Mouse (Mus musculus): ENCODE data around the gene Trmt44. TPM values are rescaled to one million over a fixed set of nuclear protein-coding genes. Genes with fewer than 3 reads are reported as not detected.

Gene Trmt44
- total and polyA plus RNA-seq, 3 experiments = 6.5 to 7.9 (median 7.5) TPM

GRCm38 (mm10) chr5:35540555-35540954 lies 34.3 kb downstream of the Trmt44 start:
- Histone ChIP-seq H3K9me3 (replicated peaks; ENCODE audit: low read length) (peaks cover 6% of the 10 kb centered on the region), H3K36me3 (replicated peaks in 1 of 2; ENCODE audit: control insufficient read depth in 1 of 2, insufficient read depth in 1 of 2, low read length in 1 of 2) (no peaks in the 10 kb centered on the region), H3K27me3 (replicated peaks) (peaks cover 87% of the 10 kb centered on the region), H3K4me3 (replicated peaks in 1 of 3; ENCODE audit: low read depth in 2 of 3, low read length in 2 of 3, poor library complexity in 1 of 3) (no peak overlapping the region), H3K27ac (ENCODE audit: insufficient read depth, low read depth) (no peak overlapping the region), H3K4me1 (ENCODE audit: control insufficient read depth in 1 of 2, insufficient read depth in 2 of 2) (no peaks in the 10 kb centered on the region; a peak in 1 of 4 replicates), H3K4me2 (ENCODE audit: insufficient read depth, low read depth, poor library complexity, severe bottlenecking) (no peak overlapping the region), H3K79me2 (replicated peaks; ENCODE audit: control insufficient read depth, extremely low read depth, insufficient read depth, poor library complexity, severe bottlenecking) (no peaks in the 10 kb centered on the region), H3K9ac (ENCODE audit: insufficient read depth, low read depth) (no peak overlapping the region)
- TF ChIP-seq E2F4 (IDR thresholded peaks at IDR 0.05; ENCODE audit: insufficient replicate concordance, low read depth, low read length) (no peak), MXI1 (IDR thresholded peaks at IDR 0.05; ENCODE audit: low read depth, low read length) (no peak), ZMIZ1 (IDR thresholded peaks at IDR 0.05; ENCODE audit: low read depth, low read length) (no peak), MAX (IDR thresholded peaks at IDR 0.05; ENCODE audit: low read length) (no peak)
- in situ Hi-C loops (cut with MboI; ENCODE audit: low pct_ligation_motif_present, low pct_unique_long_range_greater_than_20kb, low sequenced_read_pairs) = no loop called here
- no peak for DNase-seq (ENCODE audit: extremely low read depth)
- dilution Hi-C loops (cut with MboI; ENCODE audit: extremely low pct_ligation_motif_present, extremely low pct_unique_long_range_greater_than_20kb, low sequenced_read_pairs) = no loop called here

- no peak for DNase-seq (ENCODE audit: extremely low read depth)
- H3K27me3 ChIP-seq (replicated peaks) = peaks cover 81% of the 10 kb centered on the region
Observed at GRCm38 (mm10) chr5:35539576-35539975, 35.3 kb downstream of the Trmt44 start.

GRCm38 (mm10) chr5:35538022-35538421 lies 36.8 kb downstream of the Trmt44 start:
- H3K27ac ChIP-seq (ENCODE audit: insufficient read depth, low read depth) = no peak overlapping the region
- H3K9ac ChIP-seq (ENCODE audit: insufficient read depth, low read depth) = no peak overlapping the region
- DNase-seq (ENCODE audit: extremely low read depth) = no peak
- no peak overlapping the region for H3K4me3 ChIP-seq (replicated peaks in 1 of 3; ENCODE audit: low read depth in 2 of 3, low read length in 2 of 3, poor library complexity in 1 of 3)
- in situ Hi-C loops (cut with MboI; ENCODE audit: low pct_ligation_motif_present, low pct_unique_long_range_greater_than_20kb, low sequenced_read_pairs) = no loop called here
- TF ChIP-seq MAFK (IDR thresholded peaks at IDR 0.05; ENCODE audit: insufficient replicate concordance, low read length) = no peak
- TF ChIP-seq E2F4 (IDR thresholded peaks at IDR 0.05; ENCODE audit: insufficient replicate concordance, low read depth, low read length) = no peak
- TF ChIP-seq EP300 (IDR thresholded peaks at IDR 0.05; ENCODE audit: low read length) = no peak
- no peak for TF ChIP-seq POLR2AphosphoS2 (IDR thresholded peaks at IDR 0.05; ENCODE audit: low read depth, low read length)
- no peak for TF ChIP-seq ZKSCAN1 (IDR thresholded peaks at IDR 0.05; ENCODE audit: borderline replicate concordance, low read depth, low read length)
- TF ChIP-seq IRF4 (IDR thresholded peaks at IDR 0.05; ENCODE audit: low read depth, low read length) = no peak
- no peak for TF ChIP-seq CTCF (conservative IDR thresholded peaks at IDR 0.05 in 1 of 2, IDR thresholded peaks at IDR 0.05 in 1 of 2; ENCODE audit: low read depth in 2 of 2, low read length in 2 of 2)
- no peak for TF ChIP-seq RAD21 (IDR thresholded peaks at IDR 0.05; ENCODE audit: low read depth, low read length)
- TF ChIP-seq GABPA (IDR thresholded peaks at IDR 0.05; ENCODE audit: insufficient replicate concordance, low read depth, low read length) = no peak
- TF ChIP-seq BHLHE40 (IDR thresholded peaks at IDR 0.05; ENCODE audit: low read depth, low read length) = no peak
- no peak for TF ChIP-seq ZNF384 (IDR thresholded peaks at IDR 0.05; ENCODE audit: low read depth, low read length)
- no peak for TF ChIP-seq TBP (conservative IDR thresholded peaks at IDR 0.05; ENCODE audit: low read depth, low read length)
- no peak for TF ChIP-seq MAZ (IDR thresholded peaks at IDR 0.05; ENCODE audit: low read depth, low read length)
- no peak for TF ChIP-seq ETS1 (conservative IDR thresholded peaks at IDR 0.05; ENCODE audit: low read depth, low read length)
- no peaks in the 10 kb centered on the region for H3K79me2 ChIP-seq (replicated peaks; ENCODE audit: control insufficient read depth, extremely low read depth, insufficient read depth, poor library complexity, severe bottlenecking)
- H3K27me3 ChIP-seq (replicated peaks) = peaks cover 67% of the 10 kb centered on the region
- H3K9me3 ChIP-seq (replicated peaks; ENCODE audit: low read length) = peaks cover 6% of the 10 kb centered on the region
- no peaks in the 10 kb centered on the region for H3K36me3 ChIP-seq (replicated peaks in 1 of 2; ENCODE audit: control insufficient read depth in 1 of 2, insufficient read depth in 1 of 2, low read length in 1 of 2)
- no peak overlapping the region for H3K4me2 ChIP-seq (ENCODE audit: insufficient read depth, low read depth, poor library complexity, severe bottlenecking)
- dilution Hi-C loops (cut with MboI; ENCODE audit: extremely low pct_ligation_motif_present, extremely low pct_unique_long_range_greater_than_20kb, low sequenced_read_pairs) = no loop called here
- H3K4me1 ChIP-seq (ENCODE audit: control insufficient read depth in 1 of 2, insufficient read depth in 2 of 2) = no peaks in the 10 kb centered on the region; a peak in 1 of 4 replicates

More at GRCm38 (mm10) chr5:35539576-35539975, 35.3 kb downstream of the Trmt44 start:
- no peaks in the 10 kb centered on the region; a peak in 1 of 4 replicates for H3K4me1 ChIP-seq (ENCODE audit: control insufficient read depth in 1 of 2, insufficient read depth in 2 of 2)
- no peak overlapping the region for H3K4me3 ChIP-seq (replicated peaks in 1 of 3; ENCODE audit: low read depth in 2 of 3, low read length in 2 of 3, poor library complexity in 1 of 3)
- no peak overlapping the region for H3K4me2 ChIP-seq (ENCODE audit: insufficient read depth, low read depth, poor library complexity, severe bottlenecking)
- in situ Hi-C loops (cut with MboI; ENCODE audit: low pct_ligation_motif_present, low pct_unique_long_range_greater_than_20kb, low sequenced_read_pairs) = no loop called here
- H3K27ac ChIP-seq (ENCODE audit: insufficient read depth, low read depth) = no peak overlapping the region
- H3K79me2 ChIP-seq (replicated peaks; ENCODE audit: control insufficient read depth, extremely low read depth, insufficient read depth, poor library complexity, severe bottlenecking) = no peaks in the 10 kb centered on the region
- H3K36me3 ChIP-seq (replicated peaks in 1 of 2; ENCODE audit: control insufficient read depth in 1 of 2, insufficient read depth in 1 of 2, low read length in 1 of 2) = no peaks in the 10 kb centered on the region
- H3K9me3 ChIP-seq (replicated peaks; ENCODE audit: low read length) = peaks cover 6% of the 10 kb centered on the region
- dilution Hi-C loops (cut with MboI; ENCODE audit: extremely low pct_ligation_motif_present, extremely low pct_unique_long_range_greater_than_20kb, low sequenced_read_pairs) = no loop called here
- no peak overlapping the region for H3K9ac ChIP-seq (ENCODE audit: insufficient read depth, low read depth)
- TF ChIP-seq JUND (conservative IDR thresholded peaks at IDR 0.05; ENCODE audit: low read depth, low read length) = no peak
- TF ChIP-seq SMC3 (IDR thresholded peaks at IDR 0.05; ENCODE audit: low read depth, low read length) = no peak
- TF ChIP-seq NELFE (IDR thresholded peaks at IDR 0.05; ENCODE audit: low read depth, low read length) = no peak
- no peak for TF ChIP-seq MEF2A (IDR thresholded peaks at IDR 0.05; ENCODE audit: borderline replicate concordance, low read depth, low read length)
- no peak for TF ChIP-seq SIN3A (IDR thresholded peaks at IDR 0.05; ENCODE audit: low read length)
- TF ChIP-seq POLR2A (IDR thresholded peaks at IDR 0.05; ENCODE audit: low read depth, low read length) = no peak
- no peak for TF ChIP-seq CHD1 (IDR thresholded peaks at IDR 0.05; ENCODE audit: low read depth, low read length)
- TF ChIP-seq JUN (IDR thresholded peaks at IDR 0.05; ENCODE audit: insufficient read depth, low read depth, low read length) = no peak
- no peak for TF ChIP-seq BHLHE40 (IDR thresholded peaks at IDR 0.05; ENCODE audit: low read depth, low read length)
- no peak for TF ChIP-seq MAZ (IDR thresholded peaks at IDR 0.05; ENCODE audit: low read depth, low read length)
- no peak for TF ChIP-seq EP300 (IDR thresholded peaks at IDR 0.05; ENCODE audit: low read length)
- TF ChIP-seq TBP (conservative IDR thresholded peaks at IDR 0.05; ENCODE audit: low read depth, low read length) = no peak
- TF ChIP-seq MAFK (IDR thresholded peaks at IDR 0.05; ENCODE audit: insufficient replicate concordance, low read length) = no peak
- TF ChIP-seq ETS1 (conservative IDR thresholded peaks at IDR 0.05; ENCODE audit: low read depth, low read length) = no peak
- TF ChIP-seq ZC3H11A (IDR thresholded peaks at IDR 0.05; ENCODE audit: low read depth, low read length) = no peak
- no peak for TF ChIP-seq ELF1 (IDR thresholded peaks at IDR 0.05; ENCODE audit: low read depth, low read length)
